Mouse (Mus musculus) urinary bladder, postnatal 36 days (tissue): Measurements from ENCODE around the gene Chrm1.

Experiments used
- DNase-seq, 2 experiments: peaks; one replicate each; pipeline ENCODE4 v3.0.0; 2022; ENCODE audit warnings: low spot score in 2 of 2, mixed read lengths in 1 of 2

The Chrm1 gene

DNA sequence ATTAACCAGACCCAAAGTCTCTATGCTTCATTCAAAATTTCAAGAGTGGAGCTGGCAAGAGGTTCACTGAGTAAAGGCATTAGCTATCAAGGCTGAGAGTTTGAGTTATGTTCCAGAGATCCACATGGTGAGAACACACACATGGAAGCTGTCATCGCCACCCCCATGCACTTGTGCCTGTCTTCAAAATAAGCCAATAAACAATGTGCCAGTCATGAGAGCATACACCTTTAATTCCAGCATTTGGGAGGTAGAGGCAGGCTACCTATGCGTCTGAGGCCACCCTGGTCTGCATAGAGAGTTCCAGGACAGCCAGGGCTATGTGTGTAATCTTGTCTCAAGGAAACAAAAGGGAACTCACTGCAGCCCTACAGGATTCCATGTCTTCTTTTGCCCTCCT, 20.0 kb downstream of the Chrm1 start:
- DNase-seq = no peak

DNA sequence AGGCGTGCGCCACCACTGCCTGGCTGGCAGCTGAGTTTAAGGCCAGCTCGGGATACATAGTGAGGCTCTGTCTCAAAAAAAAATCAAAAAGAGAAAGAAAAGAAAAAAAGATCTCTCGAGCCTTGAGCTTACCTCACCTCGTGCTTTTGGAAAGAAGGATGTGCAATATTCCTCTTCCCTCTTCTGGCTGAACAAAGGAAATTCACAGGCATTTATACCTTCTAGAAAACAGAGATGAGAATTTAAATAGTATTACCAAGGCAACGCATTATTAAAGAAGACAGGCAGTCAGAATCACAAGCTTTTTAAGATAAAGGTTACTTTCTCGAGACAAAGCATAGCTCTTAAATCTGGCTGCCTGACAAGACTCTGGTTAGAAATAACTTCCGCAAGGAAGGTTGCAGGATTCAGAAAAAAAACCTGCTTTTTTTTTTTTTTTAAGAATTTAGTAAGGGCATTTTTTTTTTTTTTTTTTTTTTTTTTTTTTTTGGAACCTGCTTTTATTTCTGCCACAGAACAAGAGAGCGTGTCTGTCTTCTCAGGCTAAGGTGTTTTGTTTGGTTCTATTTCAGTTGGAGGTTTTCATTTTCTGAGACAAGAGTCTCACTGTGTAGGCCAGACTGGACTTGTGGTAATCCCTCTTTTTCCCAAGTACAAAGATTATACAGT, 28.4 kb downstream of the Chrm1 start:
- DNase-seq = no peak

DNA sequence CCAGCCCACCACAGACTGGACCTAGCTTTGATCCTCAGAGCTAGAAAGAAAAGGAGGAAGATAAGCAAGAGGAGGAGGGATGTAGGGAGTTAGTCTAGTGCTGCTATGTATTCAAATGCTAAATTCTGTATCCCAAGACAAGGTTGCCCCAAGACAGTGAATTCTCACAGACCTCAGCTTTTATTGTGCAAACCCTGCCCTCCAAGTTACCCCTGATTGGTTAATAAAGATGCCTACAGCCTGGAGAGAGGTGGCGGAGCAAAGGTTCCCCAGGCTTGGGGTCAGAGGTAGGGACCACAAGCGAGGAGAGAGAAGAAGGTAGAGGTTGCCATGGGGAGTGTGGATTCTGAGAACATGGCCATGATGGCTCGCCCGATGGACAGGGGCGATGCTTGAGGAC, 29.2 kb downstream of the Chrm1 start:
- DNase-seq = no peak

DNA sequence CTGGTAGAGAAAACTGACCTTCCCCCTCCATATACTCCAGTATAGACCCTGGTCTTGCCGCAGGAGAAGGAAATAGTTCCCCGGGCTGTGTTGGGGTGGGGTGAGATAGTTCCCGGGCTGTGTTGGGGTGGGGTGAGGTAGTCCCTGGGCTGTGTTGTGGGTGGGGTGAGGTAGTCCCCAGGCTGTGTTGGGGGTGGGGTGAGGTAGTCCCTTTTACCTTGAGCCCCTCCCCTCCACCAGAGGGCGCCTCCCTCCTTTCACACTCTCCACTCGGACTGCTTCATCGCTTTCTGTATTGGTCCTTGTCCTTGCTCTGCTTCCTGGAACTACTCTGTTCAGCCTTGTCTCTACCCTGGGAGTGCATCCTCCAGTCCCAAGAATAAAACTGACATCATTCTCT, 31.7 kb downstream of the Chrm1 start:
- DNase-seq = peak in 1 of 2 experiments; percentile 54

DNA sequence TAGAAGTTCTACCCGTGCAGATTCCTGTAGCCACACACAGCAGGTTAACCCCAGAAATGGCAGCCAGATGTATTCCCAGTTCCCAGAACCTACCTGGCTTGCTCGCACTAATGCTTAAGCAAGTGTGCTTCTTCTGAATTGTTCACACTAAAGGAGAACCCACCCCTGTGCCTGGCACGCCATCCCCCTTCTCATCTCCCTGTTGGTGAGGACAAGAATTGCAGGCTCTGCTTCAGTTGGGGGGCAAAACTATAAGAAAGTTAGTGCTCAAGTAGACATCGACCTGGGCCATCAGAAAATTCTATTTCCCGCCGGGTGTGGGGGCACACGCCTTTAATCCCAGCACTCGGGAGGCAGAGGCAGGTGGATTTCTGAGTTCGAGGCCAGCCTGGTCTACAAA, 36.1 kb downstream of the Chrm1 start:
- no peak for DNase-seq

DNA sequence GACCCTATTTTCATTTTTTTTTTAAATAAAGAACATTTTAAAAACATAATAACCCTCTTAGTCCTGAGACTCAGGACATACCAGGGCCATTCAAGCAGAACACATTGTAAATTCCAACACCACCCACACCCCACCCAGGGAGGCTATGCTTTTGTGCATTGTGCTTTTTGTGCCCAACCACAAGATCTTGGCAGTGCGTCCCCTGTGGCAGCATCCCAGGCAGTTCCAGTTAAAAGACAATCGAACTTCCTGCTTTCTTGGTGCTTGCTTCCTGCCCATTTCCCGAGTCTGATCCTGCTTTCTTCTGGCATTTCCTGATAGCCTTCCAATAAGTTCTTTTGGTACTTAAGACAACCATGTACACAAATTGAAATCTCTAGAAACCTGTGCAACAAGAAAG, 38.9 kb downstream of the Chrm1 start:
- no peak for DNase-seq

DNA sequence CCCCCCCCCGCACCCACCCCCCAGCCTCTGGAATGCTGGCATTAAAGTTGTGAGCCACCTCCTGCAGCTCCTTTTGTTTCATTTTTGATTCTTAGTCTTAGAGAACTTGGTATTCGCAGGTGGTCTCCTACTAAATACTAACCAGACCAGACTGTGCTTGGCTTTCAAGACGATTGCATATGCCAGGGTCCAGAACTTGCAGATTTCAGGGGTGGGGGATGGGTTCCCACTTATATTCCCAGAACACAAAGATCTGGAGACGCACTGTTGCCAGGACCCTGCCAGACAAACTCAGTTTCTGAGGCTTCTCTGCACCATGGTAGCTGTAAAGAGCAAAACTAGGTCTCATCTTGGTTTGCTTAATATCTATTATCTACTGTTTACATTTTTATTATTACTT, 40.0 kb downstream of the Chrm1 start:
- DNase-seq = no peak

DNA sequence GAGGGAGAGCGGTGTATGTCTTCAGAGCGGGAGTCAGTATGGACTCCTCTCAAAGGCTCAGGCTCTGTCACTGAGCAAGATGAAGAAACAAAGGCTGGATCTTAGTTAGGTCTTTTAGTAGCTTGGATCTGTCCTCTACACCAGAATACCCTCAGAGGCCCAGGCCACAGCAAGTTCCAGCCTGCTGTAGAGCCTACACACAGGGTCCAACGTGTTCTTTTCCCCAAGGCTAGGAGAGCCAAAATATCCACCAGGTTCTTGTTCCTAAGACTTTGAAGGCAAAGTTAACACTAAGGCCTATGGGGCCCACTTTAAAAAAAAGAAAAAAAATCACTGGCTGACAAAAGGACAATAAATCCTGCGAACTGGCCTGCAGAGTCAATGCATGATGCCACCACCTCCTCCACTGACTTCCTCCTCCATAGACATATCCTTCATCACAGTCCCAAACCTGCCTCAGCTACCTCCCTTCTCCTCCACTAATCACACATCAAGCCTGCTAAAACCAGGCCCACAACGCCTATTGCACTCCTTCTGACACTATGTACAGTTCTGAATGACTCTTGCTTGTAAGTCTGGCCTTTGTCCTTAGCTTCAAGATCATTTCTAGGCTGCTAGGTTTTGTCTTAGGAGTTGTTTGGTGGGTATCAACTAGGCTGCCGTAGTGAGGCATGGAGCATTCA, 41.6 kb downstream of the Chrm1 start:
- no peak for DNase-seq

DNA sequence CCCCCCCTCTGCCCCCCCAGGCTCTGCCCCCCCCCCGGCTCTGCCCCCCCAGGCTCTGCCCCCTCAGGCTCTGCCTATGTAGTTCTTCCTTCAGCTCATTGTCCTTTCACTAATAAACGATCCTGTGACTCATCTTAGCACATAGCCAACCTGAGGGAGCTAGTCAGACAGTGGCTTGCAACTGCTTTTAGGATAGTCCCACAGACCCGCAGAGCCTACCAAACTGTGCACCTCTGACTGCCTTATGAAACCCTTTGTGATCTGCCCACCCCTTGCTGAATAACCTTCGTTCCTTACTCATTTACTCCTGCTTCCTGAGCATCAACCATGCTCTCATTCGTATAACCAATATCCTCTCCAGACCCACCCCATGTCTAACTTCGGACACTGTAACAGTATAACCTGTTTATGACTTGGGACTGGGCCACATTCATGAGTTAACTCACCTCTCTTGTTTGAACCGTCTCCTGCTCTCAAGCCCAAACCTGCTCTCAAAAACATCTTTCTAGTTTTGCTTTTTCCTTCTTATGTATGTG, 42.6 kb downstream of the Chrm1 start:
- no peak for DNase-seq

DNA sequence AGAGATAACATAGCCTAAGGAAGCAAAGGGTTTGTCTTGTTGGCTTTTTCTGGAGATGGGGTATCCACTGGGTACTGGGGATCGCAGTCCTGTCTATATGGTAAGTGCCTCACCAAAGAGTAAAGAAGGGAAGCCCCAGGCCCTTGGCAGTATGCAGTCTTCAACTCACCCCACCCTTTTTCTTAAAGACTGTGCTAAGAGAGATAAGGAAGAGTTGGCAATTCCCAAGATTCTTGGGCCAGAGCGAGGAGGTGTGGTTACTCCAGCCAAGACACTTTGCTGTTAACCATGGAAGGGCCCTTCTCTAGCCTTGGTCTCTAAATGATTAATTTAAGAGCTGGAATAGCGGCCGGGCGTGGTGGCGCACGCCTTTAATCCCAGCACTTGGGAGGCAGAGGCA, 43.3 kb downstream of the Chrm1 start:
- no peak for DNase-seq

DNA sequence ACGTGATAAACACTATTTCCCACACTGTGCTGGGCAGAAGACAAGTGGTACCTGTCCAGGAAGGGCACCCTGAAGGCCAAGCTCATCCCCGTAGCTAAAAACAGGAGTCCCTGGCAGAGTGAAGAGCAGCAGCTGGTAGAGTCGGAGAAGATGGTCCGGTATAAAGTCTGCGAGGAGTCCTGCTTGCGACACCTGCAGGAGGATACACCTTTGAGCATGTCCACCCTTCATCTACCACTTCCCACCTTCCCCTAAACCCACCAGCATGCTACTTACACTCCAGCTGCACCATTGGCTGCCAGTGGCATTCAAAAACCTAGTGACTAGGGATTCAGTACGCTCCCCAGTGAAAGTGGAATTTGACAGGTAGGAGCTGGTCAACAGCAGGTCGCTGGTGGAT, 45.4 kb downstream of the Chrm1 start:
- no peak for DNase-seq

DNA sequence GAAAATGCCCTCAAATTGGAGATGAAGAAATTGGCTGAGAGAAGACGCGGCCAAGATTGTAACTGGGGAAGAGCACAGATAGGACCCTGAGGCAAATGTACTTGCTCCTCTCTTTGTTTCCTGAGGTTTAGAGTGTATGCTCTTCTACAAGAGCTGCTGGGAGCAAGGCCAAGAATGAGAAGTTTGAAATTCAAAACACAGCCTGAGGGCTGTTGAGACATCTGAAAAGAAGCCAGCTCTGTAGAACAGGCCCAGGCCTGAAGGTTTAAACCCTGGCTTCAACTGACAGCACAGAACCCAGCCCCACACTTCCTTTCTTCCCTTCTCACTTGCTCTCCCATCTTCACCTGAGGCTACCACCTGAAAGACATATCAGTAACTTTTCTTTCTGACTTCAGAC, 46.5 kb downstream of the Chrm1 start:
- DNase-seq = no peak

DNA sequence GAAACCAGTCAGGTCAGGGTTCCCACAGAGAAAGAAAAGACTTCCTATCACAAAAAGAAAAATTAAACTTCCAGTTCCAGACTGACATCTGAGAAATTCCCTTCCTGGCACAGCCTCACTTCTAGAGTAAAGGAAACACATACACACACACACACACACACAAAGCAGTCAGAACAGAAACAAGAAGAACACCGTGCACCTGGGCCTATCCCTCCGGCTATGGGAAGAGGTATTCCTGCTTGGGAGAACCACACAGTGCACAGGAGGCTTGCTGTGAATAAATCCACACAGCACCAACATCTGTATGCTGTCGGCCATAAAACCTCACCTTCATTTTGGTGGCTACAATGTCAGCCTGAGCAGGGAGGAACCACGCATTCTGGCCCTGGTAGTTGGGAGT, 47.9 kb downstream of the Chrm1 start:
- DNase-seq = no peak

DNA sequence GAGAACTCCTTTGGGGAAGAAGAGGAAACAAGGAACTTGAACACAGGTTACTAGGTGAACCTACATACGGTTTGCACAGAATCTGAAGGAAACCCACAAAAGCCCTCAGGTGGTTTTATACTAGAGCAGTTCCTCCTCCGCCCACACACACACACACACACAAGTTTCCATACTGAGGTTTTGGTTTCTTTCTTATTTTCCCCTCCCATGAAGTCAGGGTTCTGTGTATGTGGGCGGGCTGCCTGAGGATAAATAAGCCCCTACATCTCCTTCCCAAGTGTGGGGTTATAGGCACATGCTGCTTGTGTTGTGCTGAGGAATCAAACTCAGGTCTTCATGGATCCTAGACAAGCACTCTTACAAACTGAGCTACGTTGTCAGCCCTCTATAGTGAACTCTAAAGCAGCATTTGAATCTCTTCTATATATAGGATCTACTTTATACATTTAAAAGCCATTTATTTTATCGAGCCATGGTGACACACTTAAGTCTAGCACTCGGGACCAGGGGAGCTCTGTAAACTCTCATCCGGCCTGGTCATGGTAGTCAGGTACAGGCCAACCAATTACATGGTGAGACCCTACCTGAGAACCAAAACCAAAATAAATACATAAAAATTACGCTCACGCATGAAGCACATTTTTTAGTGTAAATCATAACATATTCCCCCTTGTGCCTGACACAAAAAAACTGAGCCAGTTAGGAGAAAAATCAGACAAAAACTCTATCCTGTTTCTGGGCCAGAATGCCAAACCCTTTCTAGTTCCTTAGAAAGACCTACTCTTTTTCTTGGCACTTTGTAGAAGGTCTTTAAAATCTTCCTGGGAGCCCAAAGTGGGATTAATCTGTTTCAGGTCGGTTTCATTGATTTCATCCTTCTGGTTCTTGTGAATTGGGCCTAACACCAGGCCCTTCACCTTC, 48.6 kb downstream of the Chrm1 start:
- DNase-seq = no peak

DNA sequence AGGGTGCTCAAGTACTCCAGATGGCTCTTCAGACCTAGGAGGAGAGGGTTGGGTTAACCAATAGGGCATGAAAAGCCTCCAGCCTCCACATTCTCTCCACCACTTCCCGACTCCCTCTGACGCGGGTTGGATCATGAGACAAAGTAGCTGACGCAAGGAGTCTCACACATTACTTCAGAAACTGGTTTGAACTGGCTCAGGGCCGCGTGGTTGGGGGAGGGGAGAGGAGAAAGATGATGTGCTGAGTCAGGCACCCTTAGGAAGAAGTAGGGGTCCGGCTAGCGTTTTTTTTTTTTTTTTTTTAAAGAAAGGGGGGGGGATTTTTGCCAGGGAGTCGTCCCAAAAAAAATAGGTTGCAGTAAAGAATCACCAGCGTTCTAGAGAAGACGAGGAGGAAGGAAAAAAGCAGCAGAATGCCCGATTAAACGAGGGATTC, 49.3 kb downstream of the Chrm1 start:
- DNase-seq = peak; percentile 69 to 79

DNA sequence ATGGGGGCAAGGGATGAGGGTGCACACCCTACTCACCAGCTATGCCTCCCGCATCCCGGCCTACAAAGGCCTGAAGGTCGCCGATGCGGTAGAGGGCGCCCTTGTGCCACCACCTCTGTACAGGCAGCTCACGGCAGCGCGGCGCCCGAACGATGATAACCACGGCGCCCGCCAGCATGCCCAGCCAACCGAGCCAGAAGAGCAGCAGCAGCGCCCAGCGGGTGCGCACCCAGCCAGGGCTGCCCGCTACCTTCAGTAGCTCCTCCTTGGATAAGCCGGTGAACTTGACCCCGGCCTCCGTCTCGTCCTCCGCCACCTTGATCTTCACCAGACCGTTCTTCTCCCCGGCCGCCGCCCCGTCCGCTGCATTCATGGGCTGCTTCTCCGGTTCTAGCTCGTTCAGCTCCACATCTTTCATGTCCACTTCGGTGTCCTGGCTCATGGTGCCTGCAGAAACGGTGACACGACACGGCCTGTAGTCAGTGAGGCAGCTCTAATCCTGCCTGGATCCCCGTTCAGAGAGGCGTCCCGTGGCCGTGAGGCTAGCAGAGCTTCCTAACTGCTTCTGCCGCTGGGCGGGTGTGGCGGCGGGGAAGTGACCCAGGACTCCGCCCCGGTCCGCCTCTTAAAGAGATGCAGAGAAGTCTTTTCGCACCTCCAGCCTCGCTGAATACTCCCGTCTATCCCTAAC, 49.9 kb downstream of the Chrm1 start:
- DNase-seq = peak; percentile 92 to 93

DNA sequence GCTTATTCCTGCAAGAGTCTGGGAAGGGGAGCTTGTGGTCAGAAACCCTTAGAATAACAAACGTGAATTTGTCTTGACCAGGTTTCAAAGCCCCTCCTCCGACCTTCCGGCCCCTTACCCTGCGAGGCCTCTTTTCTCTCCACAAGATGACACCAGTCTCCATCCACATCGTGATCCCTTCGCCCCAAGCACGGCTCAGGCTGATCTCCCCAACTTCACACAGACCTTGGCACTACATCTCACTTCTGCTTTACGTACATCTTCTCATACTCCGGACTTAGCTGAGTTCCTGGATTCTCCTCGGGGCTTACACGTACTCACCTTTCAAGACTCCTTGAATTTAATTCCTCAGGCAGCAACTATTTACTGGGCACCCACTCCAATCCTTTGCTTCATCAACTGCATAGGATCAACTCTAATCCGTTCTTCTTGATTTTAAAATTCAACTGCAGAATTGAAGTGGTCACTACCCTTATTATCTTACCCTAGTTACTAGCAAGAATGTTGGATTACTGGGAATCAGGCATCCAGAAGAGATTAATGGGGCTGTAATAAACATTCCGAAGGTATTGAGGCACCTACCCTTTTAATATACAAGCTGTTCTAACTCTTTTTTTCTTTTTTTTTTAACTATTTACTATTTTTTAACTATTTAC, 50.5 kb downstream of the Chrm1 start:
- no peak for DNase-seq

DNA sequence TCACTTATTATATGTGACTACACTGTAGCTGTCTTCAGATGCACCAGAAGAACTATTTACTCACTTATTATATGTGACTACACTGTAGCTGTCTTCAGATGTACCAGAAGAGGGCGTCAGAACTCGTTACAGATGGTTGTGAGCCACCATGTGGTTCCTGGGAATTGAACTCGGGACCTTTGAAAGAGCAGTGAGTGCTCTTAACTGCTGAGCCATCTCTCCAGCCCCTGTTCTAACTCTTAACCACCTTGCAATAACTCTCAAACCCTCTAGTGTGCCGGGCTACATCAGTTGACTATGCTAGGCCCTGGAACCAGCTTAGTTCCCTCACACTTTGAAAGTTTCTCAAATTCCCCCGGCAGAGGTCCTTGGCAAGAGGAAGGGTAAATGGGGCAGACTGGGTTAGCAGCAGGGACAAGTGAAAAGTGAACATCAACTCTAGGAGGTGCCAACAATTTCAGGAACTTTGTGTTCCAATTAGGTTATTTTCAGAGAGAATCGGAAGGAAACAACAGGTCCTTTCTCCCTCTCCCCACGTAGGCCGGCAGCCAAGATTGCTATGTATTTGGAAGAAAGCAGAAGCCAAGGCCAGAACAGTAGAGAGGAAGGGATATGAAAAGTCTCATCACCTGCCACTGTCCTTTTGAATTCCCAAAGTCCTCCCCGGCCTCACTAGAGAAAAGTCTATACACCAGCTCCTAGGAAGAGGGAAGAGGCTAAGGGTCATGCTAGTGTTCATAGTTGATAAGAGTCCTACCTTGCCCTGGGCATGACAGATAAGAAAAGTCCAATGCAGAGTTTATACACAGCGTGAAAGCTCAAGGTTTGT, 51.3 kb downstream of the Chrm1 start:
- no peak for DNase-seq

DNA sequence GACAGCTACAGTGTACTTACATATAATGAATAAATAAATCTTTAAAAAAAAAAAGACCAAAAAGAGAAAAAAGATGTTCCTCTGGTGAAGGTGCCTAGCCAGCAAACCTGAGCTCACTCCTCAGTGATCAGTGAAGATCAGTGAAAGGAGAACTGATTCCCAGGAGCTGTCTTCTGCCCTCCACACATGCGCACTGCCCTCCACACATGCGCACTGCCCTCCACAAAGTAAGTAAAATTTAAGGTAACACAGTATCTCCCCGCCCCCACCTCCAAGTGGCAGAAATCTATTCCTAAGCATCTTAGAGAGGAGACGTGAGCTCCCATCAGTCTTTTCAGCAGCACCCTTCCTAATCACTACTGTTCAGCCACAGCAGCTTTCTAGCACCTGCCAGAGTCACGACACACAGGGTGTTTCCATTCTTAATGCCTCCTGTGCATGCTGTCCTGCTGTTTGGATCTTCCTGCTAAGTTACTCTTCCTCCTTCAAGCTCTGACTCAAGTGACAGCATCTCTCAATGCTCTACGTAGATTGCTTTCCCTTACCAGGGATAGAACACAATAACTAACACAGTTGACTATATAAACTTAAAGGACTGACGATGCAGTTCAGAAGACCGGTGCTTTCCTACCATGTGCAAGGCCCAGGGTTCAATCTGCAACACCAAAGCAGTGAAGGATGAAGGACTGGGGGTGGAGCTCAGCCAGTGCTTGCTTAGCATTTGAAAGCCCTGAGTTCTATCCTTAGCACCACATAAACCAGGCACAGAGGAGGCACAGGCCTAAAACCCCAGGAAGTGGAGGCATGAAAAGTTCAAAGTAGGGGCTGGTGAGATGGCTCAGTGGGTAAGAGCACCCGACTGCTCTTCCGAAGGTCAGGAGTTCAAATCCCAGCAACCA, 52.5 kb downstream of the Chrm1 start:
- no peak for DNase-seq
